Mouse (Mus musculus): Measurements from ENCODE around the gene Reg4. TPM values are rescaled to one million over a fixed set of nuclear protein-coding genes. Genes with fewer than 3 reads are reported as not detected.

Gene Reg4
- polyA plus RNA-seq, 1 experiment from 2014 or later = 0.49 TPM

- no peaks in the 10 kb centered on the region for H3K9me3 ChIP-seq (replicated peaks; ENCODE audit: low read length)
- DNase-seq (ENCODE audit: low spot score) (no peak), ATAC-seq (replicated peaks; ENCODE audit: low FRiP score, low read depth) (no peak)
- H3K9ac ChIP-seq (ENCODE audit: low read depth, low read length) = no peak overlapping the region
- WGBS = 73% methylated on average over 3 of the region's 3 CpGs
- no peaks in the 10 kb centered on the region for H3K36me3 ChIP-seq (ENCODE audit: insufficient read depth, low read length)
- no peak overlapping the region for H3K4me2 ChIP-seq (ENCODE audit: low read length)
- H3K27me3 ChIP-seq (ENCODE audit: insufficient read depth, low read length) = no peaks in the 10 kb centered on the region
- H3K27ac ChIP-seq = no peak overlapping the region
- H3K4me3 ChIP-seq (replicated peaks; ENCODE audit: low read depth, low read length) = no peak overlapping the region
- H3K4me1 ChIP-seq (replicated peaks; ENCODE audit: insufficient read depth, low read length) = no peaks in the 10 kb centered on the region
- TF ChIP-seq CTCF (IDR thresholded peaks at IDR 0.05; ENCODE audit: low read depth) = no peak
Observed at GRCm38 (mm10) chr3:98216296-98216695, 5.7 kb upstream of the Reg4 start.

- Histone ChIP-seq H3K4me1 (replicated peaks; ENCODE audit: insufficient read depth, low read length) (no peaks in the 10 kb centered on the region; the same call in 1 of the 2 replicates), H3K4me3 (replicated peaks; ENCODE audit: low read depth, low read length) (no peak overlapping the region), H3K9ac (ENCODE audit: low read depth, low read length) (no peak overlapping the region), H3K36me3 (ENCODE audit: insufficient read depth, low read length) (no peaks in the 10 kb centered on the region), H3K4me2 (ENCODE audit: low read length) (no peak overlapping the region), H3K27me3 (ENCODE audit: insufficient read depth, low read length) (no peaks in the 10 kb centered on the region), H3K27ac (no peak overlapping the region), H3K9me3 (replicated peaks; ENCODE audit: low read length) (no peaks in the 10 kb centered on the region)
- no peak for ATAC-seq (replicated peaks; ENCODE audit: low FRiP score, low read depth)
- TF ChIP-seq CTCF (IDR thresholded peaks at IDR 0.05; ENCODE audit: low read depth) = no peak
- 61% methylated on average over 3 of the region's 3 CpGs for WGBS
- no peak for DNase-seq (ENCODE audit: low spot score)
Observed at GRCm38 (mm10) chr3:98223263-98223662, 1.3 kb downstream of the Reg4 start.

- Histone ChIP-seq H3K9me3 (replicated peaks; ENCODE audit: low read length) (no peaks in the 10 kb centered on the region), H3K9ac (ENCODE audit: low read depth, low read length) (no peak overlapping the region), H3K27ac (no peak overlapping the region), H3K36me3 (ENCODE audit: insufficient read depth, low read length) (no peaks in the 10 kb centered on the region), H3K4me2 (ENCODE audit: low read length) (no peak overlapping the region), H3K4me3 (replicated peaks; ENCODE audit: low read depth, low read length) (no peak overlapping the region), H3K4me1 (replicated peaks; ENCODE audit: insufficient read depth, low read length) (no peaks in the 10 kb centered on the region; the same call in 1 of the 2 replicates), H3K27me3 (ENCODE audit: insufficient read depth, low read length) (no peaks in the 10 kb centered on the region)
- DNase-seq (ENCODE audit: low spot score) (peak; percentile 91), ATAC-seq (replicated peaks; ENCODE audit: low FRiP score, low read depth) (0 out of 2 replicates have a peak, but pooled peaks have one; percentile 62)
- TF ChIP-seq CTCF (IDR thresholded peaks at IDR 0.05; ENCODE audit: low read depth) = peak; percentile 83
- WGBS = 18% methylated on average over 9 of the region's 9 CpGs
Observed at GRCm38 (mm10) chr3:98223783-98224580, 2.0 kb downstream of the Reg4 start.

- no peak for ATAC-seq (replicated peaks; ENCODE audit: low FRiP score, low read depth)
- H3K27ac ChIP-seq = no peak overlapping the region
Observed at GRCm38 (mm10) chr3:98224975-98225374, 3.0 kb downstream of the Reg4 start.

GRCm38 (mm10) chr3:98225746-98226145 lies 3.8 kb downstream of the Reg4 start:
- Histone ChIP-seq H3K4me1 (replicated peaks; ENCODE audit: insufficient read depth, low read length) (no peaks in the 10 kb centered on the region; the same call in 1 of the 2 replicates), H3K9me3 (replicated peaks; ENCODE audit: low read length) (no peaks in the 10 kb centered on the region), H3K36me3 (ENCODE audit: insufficient read depth, low read length) (no peaks in the 10 kb centered on the region), H3K9ac (ENCODE audit: low read depth, low read length) (no peak overlapping the region), H3K4me3 (replicated peaks; ENCODE audit: low read depth, low read length) (no peak overlapping the region), H3K27ac (no peak overlapping the region), H3K27me3 (ENCODE audit: insufficient read depth, low read length) (no peaks in the 10 kb centered on the region), H3K4me2 (ENCODE audit: low read length) (no peak overlapping the region)
- 50% methylated on average over 2 of the region's 2 CpGs for WGBS
- DNase-seq (ENCODE audit: low spot score) = peak; percentile 36
- no peak for ATAC-seq (replicated peaks; ENCODE audit: low FRiP score, low read depth)
- TF ChIP-seq CTCF (IDR thresholded peaks at IDR 0.05; ENCODE audit: low read depth) = no peak

More at GRCm38 (mm10) chr3:98224975-98225374, 3.0 kb downstream of the Reg4 start:
- no peak for TF ChIP-seq CTCF (IDR thresholded peaks at IDR 0.05; ENCODE audit: low read depth)
- no peaks in the 10 kb centered on the region for H3K36me3 ChIP-seq (ENCODE audit: insufficient read depth, low read length)
- no peaks in the 10 kb centered on the region for H3K27me3 ChIP-seq (ENCODE audit: insufficient read depth, low read length)
- H3K4me3 ChIP-seq (replicated peaks; ENCODE audit: low read depth, low read length) = no peak overlapping the region
- no peaks in the 10 kb centered on the region; the same call in 1 of the 2 replicates for H3K4me1 ChIP-seq (replicated peaks; ENCODE audit: insufficient read depth, low read length)
- DNase-seq (ENCODE audit: low spot score) = no peak
- H3K9ac ChIP-seq (ENCODE audit: low read depth, low read length) = no peak overlapping the region
- no peak overlapping the region for H3K4me2 ChIP-seq (ENCODE audit: low read length)
- no peaks in the 10 kb centered on the region for H3K9me3 ChIP-seq (replicated peaks; ENCODE audit: low read length)
- 87% methylated on average over 7 of the region's 7 CpGs for WGBS

GRCm38 (mm10) chr3:98226988-98227610 lies 5.1 kb downstream of the Reg4 start:
- H3K4me1 ChIP-seq (replicated peaks; ENCODE audit: insufficient read depth, low read length) = no peaks in the 10 kb centered on the region; the same call in 1 of the 2 replicates
- ATAC-seq (replicated peaks; ENCODE audit: low FRiP score, low read depth) (peak; percentile 54; the same call in 1 of the 2 replicates), DNase-seq (ENCODE audit: low spot score) (peak; percentile 84)
- no peak overlapping the region for H3K4me2 ChIP-seq (ENCODE audit: low read length)
- no peak overlapping the region for H3K27ac ChIP-seq
- no peak overlapping the region for H3K9ac ChIP-seq (ENCODE audit: low read depth, low read length)
- no peaks in the 10 kb centered on the region for H3K27me3 ChIP-seq (ENCODE audit: insufficient read depth, low read length)
- TF ChIP-seq CTCF (IDR thresholded peaks at IDR 0.05; ENCODE audit: low read depth) = peak; percentile 95
- no peaks in the 10 kb centered on the region for H3K36me3 ChIP-seq (ENCODE audit: insufficient read depth, low read length)
- no peak overlapping the region for H3K4me3 ChIP-seq (replicated peaks; ENCODE audit: low read depth, low read length)
- H3K9me3 ChIP-seq (replicated peaks; ENCODE audit: low read length) = no peaks in the 10 kb centered on the region
- 34% methylated on average over 19 of the region's 19 CpGs for WGBS
